Mouse (Mus musculus): ENCODE measurements around the gene Nav2.

Gene Nav2

DNA sequence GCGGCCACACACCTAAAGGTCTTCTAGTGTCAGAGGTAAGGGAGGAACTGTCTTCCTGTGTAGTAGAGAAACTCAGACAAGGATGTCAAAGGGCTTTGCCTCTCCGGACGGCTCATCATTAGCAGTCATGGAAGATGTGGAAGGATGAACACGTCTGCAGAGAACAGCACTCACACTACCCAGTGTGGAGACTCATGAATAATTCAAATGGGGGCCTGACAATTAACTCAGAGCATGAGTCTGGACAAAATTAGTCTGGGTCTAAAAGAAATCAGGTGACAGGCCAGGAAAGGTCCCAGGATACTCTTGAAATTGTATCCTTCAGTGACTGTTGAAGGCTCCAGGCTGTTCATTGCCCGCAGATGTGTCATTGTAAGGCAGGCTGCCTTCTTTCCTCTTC, 17.5 kb upstream of the Nav2 start:
- no peak for DNase-seq

DNA sequence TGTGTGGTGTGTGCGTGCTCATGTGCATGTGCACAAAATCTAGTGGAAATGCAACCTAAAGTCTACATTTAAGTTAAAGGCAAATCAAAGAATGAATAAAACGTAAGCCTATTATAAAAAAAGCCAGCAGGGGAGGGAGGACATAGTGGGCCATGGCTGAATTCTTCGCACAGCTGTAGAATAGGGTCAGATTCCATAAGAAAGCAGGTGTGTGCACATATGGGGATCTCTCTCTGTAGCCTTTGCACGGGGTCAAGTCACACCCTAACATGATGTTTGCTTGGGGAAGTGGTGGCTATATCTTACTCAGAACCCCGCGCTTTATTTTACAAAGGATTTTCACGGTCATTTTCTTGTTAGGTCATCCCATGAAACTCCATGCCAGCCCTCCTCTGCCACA, 15.4 kb upstream of the Nav2 start:
- DNase-seq: no peak

DNA sequence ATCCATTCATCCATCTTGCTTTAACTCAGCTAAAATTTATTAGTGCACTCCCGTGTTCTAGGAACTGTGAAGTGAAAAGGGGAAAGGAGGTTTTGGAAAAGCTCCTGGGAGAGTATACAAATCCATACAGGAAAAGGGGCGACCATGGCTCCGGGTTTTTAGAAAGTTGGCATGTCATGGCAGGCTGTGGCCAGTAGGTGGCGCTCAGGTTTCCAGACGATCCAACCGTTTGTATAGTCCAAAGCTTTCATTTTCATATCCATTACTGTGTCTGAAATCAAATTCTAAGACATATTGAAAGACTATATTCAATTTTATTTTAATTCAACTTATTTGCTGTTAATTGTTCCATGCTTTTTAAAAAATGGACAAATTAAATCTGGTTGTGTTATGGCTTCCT, 14.4 kb upstream of the Nav2 start:
- peak; percentile 75 for DNase-seq

DNA sequence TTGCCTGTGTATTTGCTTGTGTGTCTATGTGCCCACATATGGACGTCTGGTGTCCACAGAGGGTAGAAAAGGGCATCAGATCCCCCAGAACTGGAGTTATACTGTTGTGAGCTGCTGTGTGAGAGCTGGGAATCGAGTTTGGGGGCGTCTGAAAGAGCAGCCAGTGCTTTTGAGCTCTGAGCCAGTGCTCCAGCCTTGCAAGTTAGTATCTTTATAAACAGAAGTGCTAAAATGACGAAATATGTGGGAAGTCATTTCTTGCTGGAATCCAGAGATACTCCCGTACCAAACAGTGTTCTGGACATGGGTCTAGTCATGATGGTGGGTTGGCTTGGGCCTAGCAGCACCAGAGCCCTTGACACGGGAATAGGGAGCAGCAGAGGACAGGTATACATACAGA, 13.8 kb upstream of the Nav2 start:
- no peak for DNase-seq

DNA sequence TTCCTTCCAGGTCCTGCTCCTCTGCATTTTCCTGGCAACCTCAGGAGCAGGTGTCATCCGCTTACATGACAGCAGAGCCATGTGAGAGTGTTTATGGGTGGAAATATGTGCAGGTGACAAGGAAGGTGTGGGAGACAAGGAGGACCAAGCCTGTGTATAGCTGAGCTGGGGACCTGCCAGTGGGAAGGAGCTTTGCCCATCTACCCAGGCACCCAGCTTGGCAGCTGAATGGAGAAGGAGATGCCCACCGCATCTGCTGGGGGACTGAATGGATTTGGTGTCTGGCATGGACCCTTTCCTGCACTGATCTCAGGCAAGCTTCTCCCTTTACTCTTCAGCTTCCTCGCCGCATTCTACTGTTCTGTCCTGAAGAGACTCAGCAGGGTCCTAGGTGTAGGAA, 13.0 kb upstream of the Nav2 start:
- no peak for DNase-seq

DNA sequence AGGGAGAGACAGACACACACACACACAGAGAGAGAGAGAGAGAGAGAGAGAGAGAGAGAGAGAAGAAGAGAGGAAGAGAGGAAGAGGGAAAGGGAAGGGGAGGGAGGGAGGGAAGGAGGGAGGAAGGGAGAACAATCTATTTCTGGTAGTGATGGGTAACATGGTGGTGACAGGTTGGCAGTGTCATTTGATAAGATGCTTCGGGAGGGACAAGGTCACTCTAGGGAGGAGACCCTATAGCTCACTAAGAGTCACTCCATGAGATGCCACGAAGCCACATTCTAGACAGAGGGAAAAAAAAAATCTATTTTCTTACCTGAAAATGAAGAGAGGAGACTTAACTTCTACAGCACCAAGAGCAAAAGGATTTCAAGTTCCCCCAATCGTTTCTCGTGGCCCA, 12.5 kb upstream of the Nav2 start:
- DNase-seq: no peak

DNA sequence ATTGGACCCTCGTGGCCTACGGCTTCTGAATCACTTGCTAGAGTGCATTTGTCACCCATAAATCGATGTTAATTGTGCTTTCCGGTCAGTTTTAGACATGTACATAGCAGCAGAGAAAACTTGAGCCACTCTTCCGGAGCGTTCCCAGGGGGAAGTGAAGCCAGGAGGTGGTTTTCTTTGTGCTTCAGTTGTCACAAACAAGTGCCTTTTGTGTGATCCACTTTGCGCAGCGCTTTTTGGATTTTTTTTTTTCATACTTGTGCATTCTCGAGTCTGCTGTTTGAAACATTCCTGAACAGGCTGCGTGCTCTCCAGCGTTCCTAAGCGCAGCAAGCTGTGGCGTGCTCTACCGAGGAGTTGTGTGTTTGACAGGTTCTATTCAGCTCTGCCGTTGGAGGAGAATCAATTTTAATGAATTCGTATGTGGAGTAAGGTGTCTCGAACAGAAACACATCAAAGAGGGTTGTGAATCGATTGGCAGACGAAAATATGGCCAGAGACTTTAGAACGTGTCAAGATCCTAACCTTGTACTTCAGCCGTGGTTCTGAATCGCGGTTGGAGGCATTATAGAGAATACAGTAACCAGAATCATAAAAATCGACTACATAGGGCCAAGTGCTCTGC, 10.9 kb upstream of the Nav2 start:
- DNase-seq: no peak

DNA sequence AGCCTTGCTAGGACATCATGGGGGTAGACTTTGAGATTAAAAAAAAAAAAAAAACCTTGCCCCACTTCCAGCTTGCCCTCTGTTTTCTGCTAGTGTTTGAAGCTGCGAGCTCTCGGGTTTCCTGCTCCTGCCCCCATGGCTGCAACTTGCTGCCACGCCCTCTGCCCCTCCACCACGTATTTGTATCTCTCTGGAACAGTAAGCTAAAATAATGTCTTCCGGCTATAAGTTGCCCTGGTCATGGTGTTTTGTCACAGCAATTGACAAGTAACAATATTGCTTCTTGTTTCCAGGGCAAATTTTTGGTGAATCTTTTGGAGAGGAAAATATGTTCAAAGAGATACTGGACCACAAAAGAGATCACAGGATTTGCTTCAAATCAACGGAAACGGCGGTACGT, 10.1 kb upstream of the Nav2 start:
- no peak for DNase-seq

DNA sequence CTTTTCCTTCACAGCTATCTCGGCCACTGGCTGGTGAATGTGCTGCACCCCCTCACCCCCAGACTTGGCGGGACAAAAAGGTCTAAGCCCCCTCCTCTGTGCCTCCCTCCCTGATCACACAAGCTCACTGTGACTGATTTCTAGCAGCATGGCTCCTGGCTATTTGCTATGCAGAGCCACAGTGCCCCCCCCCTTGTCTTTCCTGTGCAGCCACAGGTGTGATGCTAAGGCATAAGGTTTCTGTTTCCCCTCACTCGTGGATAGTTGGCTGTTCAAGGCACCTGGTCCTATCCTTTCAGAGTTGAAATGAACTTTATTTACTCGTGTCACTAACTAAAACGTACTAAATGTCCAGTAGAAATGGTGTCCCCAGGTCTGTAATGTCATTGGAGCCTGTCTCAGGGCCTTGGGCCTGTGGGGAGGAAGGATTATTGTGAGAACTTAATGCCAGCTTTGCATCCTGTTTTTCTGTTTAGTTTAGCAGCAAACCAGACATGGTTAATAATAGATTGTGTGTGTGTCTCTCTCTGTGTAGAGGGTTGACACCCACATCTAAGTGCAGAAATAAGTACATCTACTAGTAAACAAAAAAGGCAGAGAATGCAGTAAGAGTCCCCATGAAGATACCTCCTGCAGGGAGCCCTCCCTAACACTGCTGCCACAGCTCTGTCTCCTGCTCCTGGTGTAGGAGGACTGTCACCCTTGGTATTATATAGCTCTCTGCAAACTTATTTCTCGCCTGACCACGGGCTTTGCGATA, 7.9 kb upstream of the Nav2 start:
- no peak for DNase-seq

DNA sequence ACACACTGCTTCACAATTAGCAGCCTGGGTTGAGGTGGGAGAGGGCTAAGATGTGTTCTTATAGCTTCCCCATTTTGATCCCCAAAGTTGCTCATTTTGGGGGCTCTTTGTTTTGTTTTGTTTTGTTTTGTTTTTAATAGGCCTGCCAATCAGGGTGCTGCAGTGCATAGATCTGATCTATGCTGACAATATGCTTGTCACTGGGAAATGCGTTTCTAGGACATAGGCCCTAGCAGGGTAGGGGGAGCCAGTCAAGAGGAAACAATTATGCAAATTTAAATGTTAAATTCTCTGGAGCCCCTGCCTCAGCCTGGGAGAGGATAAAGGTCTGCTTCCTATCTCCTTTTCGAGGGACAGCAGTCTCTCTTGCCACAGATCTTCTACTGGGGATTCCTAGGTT, 6.1 kb upstream of the Nav2 start:
- DNase-seq: no peak

DNA sequence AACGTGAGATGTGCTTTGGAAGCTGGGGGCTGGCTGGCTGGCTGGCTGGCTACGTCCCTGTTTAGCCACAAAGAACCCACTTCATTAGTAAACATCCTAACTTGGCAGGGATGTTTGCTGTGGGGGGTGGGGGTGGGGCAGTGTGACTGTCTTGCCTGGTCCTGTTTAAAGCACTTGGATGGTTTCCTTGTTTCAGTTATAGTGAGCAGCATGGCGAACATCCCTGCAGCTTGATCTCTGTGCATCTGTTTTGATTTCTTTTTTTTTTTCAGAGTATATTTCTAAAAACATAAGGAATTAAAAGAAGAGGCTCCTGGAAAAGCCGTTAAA, 791 bp downstream of the Nav2 start:
- DNase-seq: no peak

DNA sequence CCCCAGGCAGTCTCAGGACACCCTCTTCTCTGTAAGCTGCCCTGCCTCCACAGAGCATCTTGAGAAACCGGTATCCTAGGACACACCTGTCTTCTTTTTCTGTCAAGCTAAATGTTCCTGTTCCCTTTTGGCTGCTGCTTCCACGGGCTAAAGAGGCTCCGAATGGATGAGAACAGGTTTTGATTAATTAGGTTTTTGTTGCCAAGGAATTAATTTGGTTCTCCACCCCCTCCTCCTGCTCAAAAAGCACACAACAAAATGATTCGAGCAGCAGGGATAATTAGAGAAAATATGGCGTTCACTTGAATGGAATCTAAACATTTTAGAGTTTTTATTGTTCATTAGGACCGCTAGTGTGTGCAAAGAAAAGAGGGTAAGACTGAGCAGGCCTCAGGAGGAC, 1.8 kb downstream of the Nav2 start:
- no peak for DNase-seq

DNA sequence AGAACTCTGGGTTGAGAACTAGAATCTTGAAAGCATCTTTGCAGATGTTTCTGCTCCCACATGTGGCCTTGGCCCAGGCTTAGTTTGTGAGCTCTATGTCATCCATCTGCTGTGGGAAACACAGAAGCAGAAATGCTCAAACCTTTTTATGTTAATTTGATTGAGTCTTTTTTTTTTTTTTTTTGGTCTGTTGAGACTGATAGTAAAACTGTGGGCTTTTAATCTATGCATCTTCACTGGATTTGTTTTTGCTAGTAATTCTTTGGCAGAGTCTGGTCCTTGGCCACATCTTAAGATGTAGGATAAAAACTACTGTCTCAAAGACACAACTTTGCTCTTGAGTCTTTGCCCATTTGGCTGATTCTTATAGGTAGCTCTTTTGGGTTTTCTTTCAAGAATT, 2.6 kb downstream of the Nav2 start:
- no peak for DNase-seq

DNA sequence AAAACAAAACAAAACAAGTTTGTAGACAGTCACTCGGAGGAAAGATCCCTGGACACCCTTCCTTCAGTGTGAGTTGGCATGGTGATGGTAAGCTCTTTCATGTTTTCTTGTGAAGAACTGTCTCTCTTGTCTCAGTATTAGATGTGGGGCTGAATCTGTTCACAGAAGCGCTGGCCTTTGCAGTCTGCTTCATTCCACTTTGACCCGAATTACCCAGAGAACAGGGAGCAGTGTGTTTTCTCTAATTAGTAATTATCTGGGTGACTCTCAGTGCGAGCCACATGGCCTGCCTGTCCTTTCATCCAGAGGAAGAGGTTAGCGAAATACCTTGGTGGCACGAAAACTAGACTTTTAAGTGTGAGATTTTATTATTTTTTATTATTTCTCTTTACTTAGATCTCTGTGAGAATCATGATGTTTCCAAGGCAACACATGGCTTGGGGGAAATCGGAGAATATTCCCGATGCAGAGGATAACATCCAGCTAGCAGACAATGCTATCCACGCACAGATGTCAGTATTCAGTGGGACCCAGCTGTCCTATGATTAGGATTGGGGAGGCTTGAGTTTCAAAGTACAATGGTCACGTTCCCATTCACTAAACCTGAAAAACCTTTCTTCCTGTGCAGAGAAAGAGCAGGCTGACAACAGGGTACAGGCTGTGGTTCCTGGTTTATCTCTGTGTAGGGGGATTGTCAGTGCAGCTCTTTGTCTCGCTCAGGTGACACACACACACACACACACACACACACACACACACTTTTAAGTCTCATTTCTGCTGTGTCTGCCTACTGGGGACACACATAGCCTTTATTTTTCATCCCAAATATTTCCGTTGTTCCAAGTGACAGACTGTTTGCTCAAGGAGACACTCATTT, 6.4 kb downstream of the Nav2 start:
- no peak for DNase-seq

DNA sequence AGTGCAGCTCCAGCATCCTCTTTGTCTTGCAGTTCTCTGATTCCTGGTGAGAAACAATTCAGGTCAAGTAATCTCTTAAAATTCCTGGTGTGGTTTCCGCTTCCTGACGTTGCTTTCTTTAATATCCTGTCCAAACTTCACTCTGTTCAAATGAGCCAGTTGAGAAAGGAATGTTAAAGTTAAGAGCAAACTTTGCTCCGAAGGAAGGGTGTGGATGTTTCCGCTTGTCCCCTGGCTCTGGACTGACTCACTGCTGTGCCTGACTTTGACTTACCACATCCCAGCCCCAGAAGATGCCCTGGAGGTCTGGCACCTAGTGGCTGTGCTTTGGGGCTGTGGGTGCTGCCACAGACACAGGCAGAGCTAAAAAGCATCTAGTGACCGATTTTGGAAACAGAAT, 8.9 kb downstream of the Nav2 start:
- DNase-seq: peak; percentile 26

DNA sequence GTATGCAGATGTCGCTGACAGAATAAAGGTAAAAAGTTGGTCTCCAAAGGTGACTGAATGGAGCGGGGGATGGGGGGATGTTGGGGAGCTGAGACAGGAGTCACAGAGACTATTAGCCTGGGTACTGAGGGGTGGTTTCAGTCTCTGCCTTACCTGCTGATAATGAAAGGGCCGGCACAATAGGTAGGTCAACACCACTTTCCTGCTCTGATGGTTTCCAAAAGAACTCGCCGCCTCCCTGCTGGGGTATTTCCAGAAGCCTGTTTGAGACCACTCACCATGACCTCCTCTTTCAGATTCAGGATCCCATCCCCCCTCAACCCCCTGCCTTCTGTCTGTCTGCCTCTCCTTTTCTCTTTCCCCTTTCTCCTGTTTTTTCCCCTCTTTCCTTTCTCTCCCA, 9.5 kb downstream of the Nav2 start:
- DNase-seq: no peak

DNA sequence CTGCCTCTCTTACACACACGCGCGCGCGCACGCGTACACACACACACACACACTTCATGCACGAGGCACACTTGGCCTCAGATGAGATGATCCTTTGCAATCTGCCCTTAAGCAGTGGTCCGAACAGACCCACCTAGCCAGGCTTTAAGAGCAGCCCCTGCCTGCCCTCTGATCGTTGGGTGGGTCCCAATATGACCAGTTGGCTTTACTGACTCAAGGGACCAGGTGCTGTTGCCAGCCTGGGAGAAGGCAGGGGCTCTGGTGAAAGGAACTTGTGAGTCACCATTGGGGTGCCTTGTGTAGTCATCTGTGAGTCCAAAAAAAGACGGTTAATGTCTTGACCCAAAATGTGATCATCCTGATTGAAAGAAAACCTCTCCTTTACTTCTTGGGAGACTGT, 9.9 kb downstream of the Nav2 start:
- no peak for DNase-seq

DNA sequence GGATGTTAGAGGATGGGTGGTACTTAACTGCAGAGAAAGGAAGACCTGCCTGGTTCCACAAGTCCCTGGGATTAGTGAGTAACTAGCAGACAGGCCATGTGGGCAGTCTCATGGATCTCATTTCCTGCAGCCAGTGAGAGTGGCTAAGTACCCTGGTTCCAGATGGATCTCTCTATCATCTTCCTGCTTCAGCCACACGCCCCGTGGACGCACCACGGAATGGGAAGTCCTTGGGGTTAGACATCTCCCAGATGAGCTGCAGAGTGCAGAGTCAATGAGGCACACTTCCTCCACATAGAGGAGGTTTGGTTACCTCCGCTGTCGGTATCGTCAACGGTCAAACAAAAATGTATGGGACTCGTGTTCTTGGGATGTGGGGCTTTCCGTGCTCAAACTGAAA, 15.1 kb downstream of the Nav2 start:
- no peak for DNase-seq

DNA sequence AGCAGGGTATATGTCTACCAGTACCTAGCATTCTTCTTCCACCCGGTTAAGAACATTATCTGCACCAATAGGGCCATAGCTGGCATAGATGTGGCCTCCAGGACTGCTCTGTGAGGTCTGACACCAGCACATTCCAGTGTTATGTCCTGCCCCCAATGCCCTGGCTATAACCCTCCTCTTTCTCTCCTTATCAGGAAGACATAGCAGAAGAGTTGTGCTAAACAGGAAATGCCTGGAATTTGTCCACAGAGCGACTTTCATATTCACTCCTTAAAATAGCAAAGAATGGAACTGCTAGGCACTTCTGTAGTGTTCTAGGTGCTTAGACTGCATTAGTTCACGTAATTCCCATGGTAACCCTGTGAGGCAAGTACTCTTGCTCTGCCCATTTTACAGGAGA, 16.7 kb downstream of the Nav2 start:
- DNase-seq: peak; percentile 38

DNA sequence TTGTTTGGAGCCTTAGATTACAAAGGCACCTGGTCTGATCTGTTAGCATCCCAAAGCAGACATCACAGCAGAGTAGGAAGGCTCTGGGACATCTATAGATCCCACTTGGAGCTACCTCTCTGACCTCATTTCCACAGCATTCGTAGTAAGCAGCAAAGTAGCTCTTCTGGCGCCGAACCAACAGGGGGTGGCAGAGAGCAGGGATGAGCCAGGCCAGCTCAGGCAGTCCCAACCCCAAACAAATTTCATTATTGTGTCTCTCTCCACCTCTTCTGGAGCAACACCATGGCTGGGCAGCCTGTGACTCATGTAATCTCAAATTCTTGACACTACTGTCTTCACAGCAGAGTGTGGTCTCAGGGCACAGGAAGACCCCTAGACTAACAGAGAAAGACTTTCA, 19.8 kb downstream of the Nav2 start:
- DNase-seq: peak; percentile 84

DNA sequence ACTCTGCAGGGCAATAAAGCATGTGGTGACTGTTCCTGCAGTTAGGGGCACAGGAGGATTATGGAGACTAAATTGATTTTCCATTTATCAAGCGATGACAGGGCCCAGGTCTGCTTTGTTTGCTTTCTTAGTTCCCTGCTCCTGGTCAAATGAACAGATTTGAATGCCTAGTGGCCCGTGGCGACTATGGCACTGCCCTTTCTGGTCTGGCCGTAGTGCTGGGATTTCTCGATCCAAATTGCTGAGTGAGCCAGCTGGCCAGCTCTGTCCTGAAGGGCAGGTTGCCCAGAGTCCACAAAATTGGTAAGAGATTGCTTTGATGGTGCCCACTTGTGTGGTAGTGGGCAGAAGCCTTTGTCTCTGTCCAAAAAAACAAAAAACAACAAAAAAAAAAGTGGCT, 21.9 kb downstream of the Nav2 start:
- DNase-seq: no peak

DNA sequence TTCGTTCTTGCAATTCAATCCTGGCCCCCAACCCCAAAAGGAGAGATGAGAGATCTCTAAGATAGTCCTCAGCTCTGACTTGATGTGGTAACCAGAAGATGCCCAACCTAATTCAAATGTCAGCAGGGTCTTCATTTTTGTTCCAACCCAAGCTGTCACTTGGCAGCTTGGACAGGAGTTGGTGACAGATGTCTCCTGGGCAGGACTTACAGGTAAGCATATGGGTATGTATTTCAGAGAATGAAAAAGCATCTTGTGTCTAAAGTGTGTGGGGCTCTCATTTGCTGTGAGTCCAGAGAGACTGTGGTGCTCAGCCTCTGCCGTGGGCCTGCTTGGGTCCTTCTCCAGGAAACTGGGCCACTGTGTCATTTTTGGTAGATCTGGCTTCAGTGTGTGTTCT, 23.6 kb downstream of the Nav2 start:
- no peak for DNase-seq

DNA sequence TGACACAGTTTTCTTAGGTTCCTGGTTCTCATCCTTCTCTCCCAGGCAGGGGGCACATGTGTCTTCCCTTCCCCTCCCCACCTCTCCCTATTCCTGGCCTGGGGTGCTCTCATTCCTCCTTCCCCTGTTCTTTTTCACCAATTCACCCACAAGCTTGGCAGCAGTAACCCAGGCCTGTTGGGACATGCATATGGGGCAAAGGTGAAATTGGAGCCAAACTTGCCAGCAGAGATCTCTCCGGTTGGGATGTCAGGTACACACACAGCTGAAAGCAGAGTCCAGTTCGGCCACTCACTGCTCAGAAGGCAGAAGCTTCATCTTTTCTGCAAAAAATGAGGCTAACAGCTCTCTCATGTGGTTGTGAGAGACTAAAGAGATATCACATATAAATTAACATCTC, 26.3 kb downstream of the Nav2 start:
- DNase-seq: no peak

DNA sequence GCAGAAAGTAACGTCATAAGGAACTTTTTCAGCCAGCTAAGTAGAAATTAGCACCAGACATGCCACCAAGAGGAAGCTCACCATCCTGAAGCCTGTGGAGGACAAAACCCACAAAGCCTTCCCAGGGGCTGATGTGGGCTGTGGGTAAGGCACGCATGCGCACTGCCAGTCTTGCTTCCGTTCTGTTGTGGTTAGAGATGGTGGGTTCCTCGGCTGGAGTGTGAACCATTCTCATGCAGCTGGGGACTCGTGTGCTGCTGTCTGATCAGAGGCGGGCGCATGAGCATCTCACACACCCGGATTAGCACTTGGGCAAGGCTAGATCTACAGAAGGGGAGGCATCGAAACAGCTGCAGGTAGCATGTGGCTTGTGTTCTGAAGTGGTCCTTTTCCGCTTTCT, 29.0 kb downstream of the Nav2 start:
- DNase-seq: no peak

All from lung, postnatal 10 days (tissue).